8 mouse cellular contexts compared by ENCODE assay signal in the genomic region with DNA sequence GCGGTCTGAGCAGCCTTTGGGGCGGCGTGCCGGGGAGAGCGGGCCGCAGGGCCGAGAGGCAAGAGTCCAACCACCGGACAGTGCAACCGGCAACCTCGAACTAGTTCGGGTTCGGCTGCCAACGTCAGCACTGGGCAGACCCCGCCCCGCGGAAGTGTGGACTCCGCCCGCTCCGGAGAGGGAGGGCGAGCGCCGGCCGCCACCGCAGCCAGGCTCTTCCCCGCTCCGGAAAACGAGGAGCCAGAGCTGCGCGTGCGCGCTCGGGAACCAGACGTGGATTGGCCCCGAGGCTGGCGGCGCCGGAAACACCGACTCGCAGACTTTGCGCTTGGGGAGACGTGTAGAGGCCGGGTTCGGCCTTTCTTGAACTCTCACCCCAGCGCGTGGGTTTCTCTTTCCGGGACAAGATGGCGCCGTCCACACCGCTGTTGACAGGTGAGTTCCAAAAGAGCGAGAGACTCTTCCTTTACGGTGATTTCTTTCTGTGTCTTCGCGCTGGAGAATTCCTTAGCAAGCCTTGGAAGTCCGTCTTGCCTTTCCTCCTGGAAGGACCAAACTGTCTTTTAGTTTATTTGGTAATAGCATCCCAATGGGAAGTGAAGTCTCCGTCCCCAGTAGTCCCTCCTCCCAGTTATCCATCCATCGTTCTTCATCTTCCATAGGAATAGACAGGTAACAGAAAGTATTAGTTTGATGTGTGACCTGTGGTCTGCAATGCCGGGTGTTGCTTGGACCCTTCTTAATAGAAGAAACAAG. TPM values are rescaled to one million over a fixed set of nuclear protein-coding genes. Genes with fewer than 3 reads are reported as not detected.
A peak's percentile ranks its signal among the peaks of the same experiment; 100 is the strongest.
DNase-seq lines count a peak whose midpoint lies in the region; ATAC-seq and TF ChIP-seq lines count a peak whose summit lies in the region.

Gene Eif2a, plus strand, starts transcription at position 170 of the 756 bp plus-strand sequence.
Gene Serp1, minus strand, starts transcription at position 241 of the 756 bp plus-strand sequence.

- H3K4me2 ChIP-seq in embryonic facial prominence, embryonic 15.5 days (replicated peaks) = peak within 1 kb of the TSS; percentile 58
- H3K4me2 ChIP-seq in limb, embryonic 14.5 days (replicated peaks; ENCODE audit: low read depth, low read length, severe bottlenecking) = peak within 1 kb of the TSS; percentile 70
- H3K4me2 ChIP-seq in midbrain, postnatal 0 days (ENCODE audit: low read depth, low read length, poor library complexity, severe bottlenecking) = peak within 1 kb of the TSS; percentile 71

- H3K36me3 ChIP-seq in embryonic facial prominence, embryonic 15.5 days = peaks cover 14% of the 10 kb centered on the region; the same call in 1 of the 2 replicates
- peaks cover 25% of the 10 kb centered on the region for H3K36me3 ChIP-seq in limb, embryonic 14.5 days (ENCODE audit: control insufficient read depth, insufficient read depth, low read length)
- peaks cover 7% of the 10 kb centered on the region; the same call in 1 of the 2 replicates for H3K36me3 ChIP-seq in midbrain, postnatal 0 days (ENCODE audit: insufficient read depth, low read length)

- H3K9ac ChIP-seq in embryonic facial prominence, embryonic 15.5 days = peak within 1 kb of the TSS; percentile 99
- H3K9ac ChIP-seq in limb, embryonic 14.5 days (ENCODE audit: low read depth, low read length, severe bottlenecking) = peak within 1 kb of the TSS; percentile 90
- H3K9ac ChIP-seq in midbrain, postnatal 0 days (replicated peaks; ENCODE audit: low read length, poor library complexity, severe bottlenecking) = peak within 1 kb of the TSS; percentile 95

- peak; percentile 97 for DNase-seq in 416B (ENCODE audit: low read depth)
- DNase-seq in heart, adult 8-10 months (ENCODE audit: low spot score) = peak; percentile 99
- DNase-seq in kidney, adult 9 months = peak; percentile 99
- DNase-seq in limb, embryonic 14.5 days (ENCODE audit: low spot score) = peak; percentile 96
- peak; percentile 99 for DNase-seq in midbrain, postnatal 0 days (ENCODE audit: low spot score)
- DNase-seq in spleen, postnatal 14 days (ENCODE audit: low spot score in 2 of 2) = peak; percentile 95 to 96

- peaks cover 2% of the 10 kb centered on the region for H3K4me1 ChIP-seq in bone marrow, adult 2 months (ENCODE audit: control insufficient read depth, insufficient read depth, low read length)
- peaks cover 7% of the 10 kb centered on the region; the same call in 1 of the 2 replicates for H3K4me1 ChIP-seq in embryonic facial prominence, embryonic 15.5 days
- peaks cover 8% of the 10 kb centered on the region; the same call in 1 of the 2 replicates for H3K4me1 ChIP-seq in limb, embryonic 14.5 days (ENCODE audit: control insufficient read depth, insufficient read depth, low read length)
- H3K4me1 ChIP-seq in midbrain, postnatal 0 days (ENCODE audit: insufficient read depth, low read length) = peaks cover 5% of the 10 kb centered on the region; the same call in 1 of the 2 replicates

- ATAC-seq in embryonic facial prominence, embryonic 15.5 days (ENCODE audit: insufficient number of reproducible peaks, low FRiP score, low TSS enrichment, low read depth) = peak; percentile 100
- ATAC-seq in limb, embryonic 14.5 days (ENCODE audit: low FRiP score, low read depth) = peak; percentile 99
- peak; percentile 98 for ATAC-seq in midbrain, postnatal 0 days (ENCODE audit: low FRiP score)

- H3K27me3 ChIP-seq in embryonic facial prominence, embryonic 15.5 days = no peaks in the 10 kb centered on the region
- no peaks in the 10 kb centered on the region for H3K27me3 ChIP-seq in limb, embryonic 14.5 days (ENCODE audit: control insufficient read depth, insufficient read depth, low read length)
- no peaks in the 10 kb centered on the region for H3K27me3 ChIP-seq in midbrain, postnatal 0 days (ENCODE audit: insufficient read depth, low read length)

- TF ChIP-seq CTCF in bone marrow, adult 2 months (IDR thresholded peaks at IDR 0.05; ENCODE audit: control insufficient read depth, insufficient read depth, low read length) = no peak
- TF ChIP-seq CTCF in midbrain, postnatal 0 days (IDR thresholded peaks at IDR 0.05) = peak; percentile 6; the same call in 1 of the 2 replicates

- peak within 1 kb of the TSS; percentile 74 for H3K4me3 ChIP-seq in bone marrow, adult 2 months (replicated peaks; ENCODE audit: control insufficient read depth, low read depth, low read length)
- H3K4me3 ChIP-seq in embryonic facial prominence, embryonic 15.5 days (replicated peaks) = peak within 1 kb of the TSS; percentile 98
- peak within 1 kb of the TSS; percentile 74 for H3K4me3 ChIP-seq in limb, embryonic 14.5 days (replicated peaks; ENCODE audit: low read length)
- peak within 1 kb of the TSS; percentile 95 for H3K4me3 ChIP-seq in midbrain, postnatal 0 days (ENCODE audit: low read depth, low read length)

- TF ChIP-seq POLR2A in bone marrow, adult 2 months (IDR thresholded peaks at IDR 0.05; ENCODE audit: borderline replicate concordance, control insufficient read depth, low read depth, low read length) = peak; percentile 95
- peak; percentile 37; the same call in 1 of the 2 replicates for TF ChIP-seq POLR2A in limb, embryonic 14.5 days (IDR thresholded peaks at IDR 0.05; ENCODE audit: borderline replicate concordance, extremely low read depth, insufficient read depth, insufficient read length)

- peak within 1 kb of the TSS; percentile 97 for H3K27ac ChIP-seq in bone marrow, adult 2 months (ENCODE audit: control insufficient read depth, insufficient read depth, low read depth, low read length, poor library complexity)
- H3K27ac ChIP-seq in embryonic facial prominence, embryonic 15.5 days (replicated peaks) = peak within 1 kb of the TSS; percentile 96
- H3K27ac ChIP-seq in limb, embryonic 14.5 days (replicated peaks; ENCODE audit: low read depth, low read length) = peak within 1 kb of the TSS; percentile 87
- peak within 1 kb of the TSS; percentile 92 for H3K27ac ChIP-seq in midbrain, postnatal 0 days (ENCODE audit: low read depth, low read length)

- under 1% methylated on average over 57 of the region's 57 CpGs for WGBS in bone marrow, adult 2 months
- under 1% methylated on average over 57 of the region's 57 CpGs for WGBS in embryonic facial prominence, embryonic 15.5 days
- 2% methylated on average over 54 of the region's 57 CpGs for WGBS in limb, embryonic 14.5 days
- 0% methylated on average over 51 of the region's 57 CpGs for WGBS in midbrain, postnatal 0 days

- no peaks in the 10 kb centered on the region for H3K9me3 ChIP-seq in embryonic facial prominence, embryonic 15.5 days (replicated peaks)
- H3K9me3 ChIP-seq in limb, embryonic 14.5 days (ENCODE audit: control insufficient read depth, low read length) = no peaks in the 10 kb centered on the region
- no peaks in the 10 kb centered on the region for H3K9me3 ChIP-seq in midbrain, postnatal 0 days (ENCODE audit: low read length)

RNA-seq across cellular contexts. Expression of gene Eif2a, which starts in this region (rescaled TPM):
- 21.5 and 34.5 TPM in 2 replicates for polyA plus RNA-seq in bone marrow, adult 2 months (2011; ENCODE audit: insufficient read depth, insufficient read length, low replicate concordance, missing spikeins)
- 46.1 and 47.9 TPM in 2 replicates for polyA plus RNA-seq in embryonic facial prominence, embryonic 15.5 days (2015; fragmentation: Nextera tagmentation; extraction: Ambion mirVana)
- total RNA-seq in heart, adult 8-10 months (2022) = 10 to 100 TPM; 35.5 to 36.8 (median 35.8) TPM
- polyA plus RNA-seq in limb, embryonic 14.5 days (2012; rRNA removed) = 49.7 and 52.2 TPM in 2 replicates
- polyA plus RNA-seq in limb, embryonic 14.5 days (2014; fragmentation: Nextera tagmentation; extraction: Ambion mirVana) = 52.8 and 55.8 TPM in 2 replicates
- 45.5 and 50.9 TPM in 2 replicates for total RNA-seq in midbrain, postnatal 0 days (2014; rRNA removed)
- polyA plus RNA-seq in midbrain, postnatal 0 days (2015; fragmentation: Nextera tagmentation; extraction: Ambion mirVana) = 29.1 and 30.3 TPM in 2 replicates

RNA-seq across cellular contexts. Expression of gene Serp1, which starts in this region (rescaled TPM):
- polyA plus RNA-seq in bone marrow, adult 2 months (2011; ENCODE audit: insufficient read depth, insufficient read length, low replicate concordance, missing spikeins) = 23.7 and 30.7 TPM in 2 replicates
- 166 and 169 TPM in 2 replicates for polyA plus RNA-seq in embryonic facial prominence, embryonic 15.5 days (2015; fragmentation: Nextera tagmentation; extraction: Ambion mirVana)
- 10 to 100 TPM in 2 of 4 experiments, 1 to 10 TPM in 2; 8.8 to 14.1 (median 9.6) TPM for total RNA-seq in heart, adult 8-10 months (2022)
- polyA plus RNA-seq in limb, embryonic 14.5 days (2012; rRNA removed) = 63.8 and 65.7 TPM in 2 replicates
- polyA plus RNA-seq in limb, embryonic 14.5 days (2014; fragmentation: Nextera tagmentation; extraction: Ambion mirVana) = 168 and 177 TPM in 2 replicates
- 35.7 and 42.4 TPM in 2 replicates for total RNA-seq in midbrain, postnatal 0 days (2014; rRNA removed)
- polyA plus RNA-seq in midbrain, postnatal 0 days (2015; fragmentation: Nextera tagmentation; extraction: Ambion mirVana) = 44.9 and 45.1 TPM in 2 replicates

Comparison
In these comparisons a context has a peak if more than half of its experiments do, and no peak if none do; other contexts are left out.
1. Peak in every context shown above with its lines: DNase-seq, ATAC-seq, H3K4me3 ChIP-seq and H3K27ac ChIP-seq.